Mouse (Mus musculus) olfactory bulb, adult 2 months (tissue): ENCODE measurements around the gene Rims3. TPM values are rescaled to one million over a fixed set of nuclear protein-coding genes. Genes with fewer than 3 reads are reported as not detected.

Source experiments
- H3K27ac ChIP-seq: fragments of 200-500 bp; 2 replicates; pipeline ENCODE4 v1.5.1; 2012; ENCODE audit warnings: low read depth, low read length; ENCODE audit not compliant: insufficient read depth
- H3K4me1 ChIP-seq: fragments of 200-500 bp; 2 replicates; pipeline ENCODE4 v1.6.1; 2012; ENCODE audit warnings: low read length; ENCODE audit not compliant: control insufficient read depth, insufficient read depth
- H3K4me3 ChIP-seq: fragments of 200-500 bp; 2 replicates; pipeline ENCODE4 v1.5.1; 2012; ENCODE audit warnings: mild to moderate bottlenecking, low read depth, low read length, moderate library complexity; ENCODE audit not compliant: insufficient read depth
- CTCF ChIP-seq: fragments of 200-500 bp; IDR thresholded peaks from 2 replicates; pipeline ENCODE4 v1.5.1; 2012; ENCODE audit warnings: low read depth, mild to moderate bottlenecking, low read length, moderate library complexity; ENCODE audit not compliant: insufficient read depth
- POLR2A ChIP-seq: fragments of 200-500 bp; IDR thresholded peaks from 2 replicates; pipeline ENCODE4 v1.6.1; 2012; ENCODE audit warnings: mild to moderate bottlenecking, low read depth, low read length, moderate library complexity; ENCODE audit not compliant: insufficient read depth
- WGBS: fragments of 180-500 bp; shearing (Covaris S2); methylation state at CpG from one replicate; pipeline ENCODE4 v1.1.7; 2018; 5-methylcytosine and 5-hydroxymethylcytosine counted together
- polyA plus RNA-seq: library from polyadenylated mRNA; stranded (reverse); fragments of >200 nt; gene quantifications from 2 replicates; pipeline ENCODE4 v1.2.4, GENCODE M21; 2012; ENCODE audit warnings: low replicate concordance; ENCODE audit not compliant: missing spikeins, insufficient read depth, insufficient read length

Gene Rims3
- polyA plus RNA-seq, 1 experiment = not detected

GRCm38 (mm10) chr4:120819871-120820270 is 34.7 kb upstream of the Rims3 start:
- 92% methylated on average over 2 of the region's 2 CpGs for WGBS
- no peak overlapping the region for H3K27ac ChIP-seq
- no peak for TF ChIP-seq POLR2A
- TF ChIP-seq CTCF = no peak
- no peak overlapping the region for H3K4me3 ChIP-seq
- H3K4me1 ChIP-seq = 0 out of 2 replicates have a peak, but pooled peaks cover 2% of the 10 kb centered on the region

- Histone ChIP-seq H3K27ac (no peak overlapping the region), H3K4me3 (no peak overlapping the region), H3K4me1 (0 out of 2 replicates have a peak, but pooled peaks cover 4% of the 10 kb centered on the region)
- WGBS = 76% methylated on average over 2 of the region's 2 CpGs
- TF ChIP-seq CTCF (no peak), POLR2A (no peak)
These were observed 32.3 kb upstream of the Rims3 start for GRCm38 (mm10) chr4:120822191-120822911.

GRCm38 (mm10) chr4:120825100-120825553 is 29.5 kb upstream of the Rims3 start:
- peak overlapping the region; percentile 100 for H3K27ac ChIP-seq
- H3K4me1 ChIP-seq = 0 out of 2 replicates have a peak, but pooled peaks cover 4% of the 10 kb centered on the region
- TF ChIP-seq CTCF = no peak
- peak; percentile 97 for TF ChIP-seq POLR2A
- peak overlapping the region; percentile 93 for H3K4me3 ChIP-seq
- WGBS = under 1% methylated on average over 50 of the region's 53 CpGs

GRCm38 (mm10) chr4:120825577-120826326 is 28.9 kb upstream of the Rims3 start:
- 0 out of 2 replicates have a peak, but pooled peaks cover 4% of the 10 kb centered on the region for H3K4me1 ChIP-seq
- TF ChIP-seq CTCF = no peak
- no peak for TF ChIP-seq POLR2A
- H3K27ac ChIP-seq = peak overlapping the region; percentile 100
- WGBS = under 1% methylated on average over 55 of the region's 55 CpGs
- peak overlapping the region; percentile 93 for H3K4me3 ChIP-seq

GRCm38 (mm10) chr4:120826418-120826817 is 28.2 kb upstream of the Rims3 start:
- peak overlapping the region; percentile 86; the same call in 1 of the 2 replicates for H3K27ac ChIP-seq
- H3K4me3 ChIP-seq = no peak overlapping the region
- 96% methylated on average over 6 of the region's 6 CpGs for WGBS

GRCm38 (mm10) chr4:120830767-120831166 is 23.8 kb upstream of the Rims3 start:
- Histone ChIP-seq H3K4me1 (peaks cover 5% of the 10 kb centered on the region), H3K4me3 (no peak overlapping the region), H3K27ac (no peak overlapping the region; the same call in 1 of the 2 replicates)
- TF ChIP-seq POLR2A (no peak), CTCF (no peak)
- 44% methylated on average over 5 of the region's 5 CpGs for WGBS

More at GRCm38 (mm10) chr4:120826418-120826817, 28.2 kb upstream of the Rims3 start:
- TF ChIP-seq CTCF (no peak), POLR2A (no peak)
- H3K4me1 ChIP-seq = peaks cover 8% of the 10 kb centered on the region

GRCm38 (mm10) chr4:120831472-120831871 is 23.1 kb upstream of the Rims3 start, which contains the start of gene Nfyc:
TSS of gene Nfyc (minus strand) at chr4:120831572.
- no peak within 1 kb of the TSS for H3K4me3 ChIP-seq
- WGBS = 93% methylated on average over 4 of the region's 4 CpGs
- no peak within 1 kb of the TSS; the same call in 1 of the 2 replicates for H3K27ac ChIP-seq
- no peak for TF ChIP-seq CTCF
- no peak for TF ChIP-seq POLR2A
- H3K4me1 ChIP-seq = peaks cover 4% of the 10 kb centered on the region

GRCm38 (mm10) chr4:120841342-120841741 is 13.3 kb upstream of the Rims3 start:
- WGBS = 83% methylated on average over 3 of the region's 3 CpGs
- TF ChIP-seq POLR2A (no peak), CTCF (no peak)

More at GRCm38 (mm10) chr4:120841342-120841741, 13.3 kb upstream of the Rims3 start:
- Histone ChIP-seq H3K4me1 (no peaks in the 10 kb centered on the region), H3K27ac (no peak overlapping the region), H3K4me3 (no peak overlapping the region)
